Mouse (Mus musculus): ENCODE results near the gene Fgf15. TPM values are rescaled to one million over a fixed set of nuclear protein-coding genes. Genes with fewer than 3 reads are reported as not detected.

The Fgf15 gene
- polyA plus RNA-seq, 1 experiment from 2014 or later = 20.0 TPM

DNA sequence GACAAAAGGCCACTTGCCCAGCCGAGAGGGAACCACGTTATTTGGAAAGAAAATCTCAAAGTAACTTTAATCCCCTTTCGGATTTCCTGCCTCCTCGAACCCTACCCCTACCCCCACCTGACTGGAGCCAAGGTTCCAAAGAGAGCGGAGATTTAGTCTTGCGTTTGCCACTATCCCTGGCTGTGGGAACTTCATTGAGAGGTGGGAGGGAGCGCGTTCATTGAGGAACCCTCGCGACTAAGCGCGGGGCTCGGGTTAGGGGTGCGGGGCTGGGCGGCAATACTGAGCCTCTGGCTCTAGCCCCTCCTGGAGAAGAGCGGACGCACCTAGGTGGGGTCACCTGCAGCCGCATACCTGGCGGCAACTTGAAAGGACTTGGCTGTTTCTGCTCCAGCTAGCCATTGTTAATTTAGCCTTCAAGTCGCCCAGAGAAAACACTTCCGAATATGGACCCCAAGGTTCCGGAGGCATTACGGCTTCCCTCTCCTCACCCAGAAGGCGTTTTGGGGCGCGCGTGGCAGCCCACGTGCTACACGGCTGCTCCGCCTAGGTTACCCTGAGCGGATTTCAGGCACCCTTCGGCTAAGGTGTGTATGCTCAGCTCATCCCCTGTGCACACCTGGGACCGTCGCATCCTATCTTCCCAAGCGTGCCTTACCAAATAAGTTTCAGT is 45.9 kb downstream of the Fgf15 start:
- Histone ChIP-seq H3K27ac (replicated peaks) (0 out of 2 replicates have a peak overlapping the region, but pooled peaks have one; percentile 81), H3K4me1 (peaks cover 59% of the 10 kb centered on the region), H3K9ac (replicated peaks) (0 out of 2 replicates have a peak overlapping the region, but pooled peaks have one; percentile 13), H3K36me3 (no peaks in the 10 kb centered on the region), H3K4me3 (peak overlapping the region; percentile 48), H3K9me3 (no peaks in the 10 kb centered on the region), H3K4me2 (replicated peaks) (peak overlapping the region; percentile 89), H3K27me3 (peaks cover 41% of the 10 kb centered on the region)
- under 1% methylated on average over 35 of the region's 35 CpGs for WGBS
- ATAC-seq (replicated peaks) = no peak

- Histone ChIP-seq H3K27me3 (peaks cover 41% of the 10 kb centered on the region), H3K9me3 (no peaks in the 10 kb centered on the region), H3K4me1 (peaks cover 57% of the 10 kb centered on the region), H3K27ac (replicated peaks) (no peak overlapping the region), H3K4me2 (replicated peaks) (peak overlapping the region; percentile 89), H3K9ac (replicated peaks) (0 out of 2 replicates have a peak overlapping the region, but pooled peaks have one; percentile 25), H3K4me3 (peak overlapping the region; percentile 48), H3K36me3 (no peaks in the 10 kb centered on the region)
- ATAC-seq (replicated peaks) = no peak
- under 1% methylated on average over 20 of the region's 20 CpGs for WGBS
Measured at GRCm38 (mm10) chr7:144942744-144943135, 46.4 kb downstream of the Fgf15 start.

DNA sequence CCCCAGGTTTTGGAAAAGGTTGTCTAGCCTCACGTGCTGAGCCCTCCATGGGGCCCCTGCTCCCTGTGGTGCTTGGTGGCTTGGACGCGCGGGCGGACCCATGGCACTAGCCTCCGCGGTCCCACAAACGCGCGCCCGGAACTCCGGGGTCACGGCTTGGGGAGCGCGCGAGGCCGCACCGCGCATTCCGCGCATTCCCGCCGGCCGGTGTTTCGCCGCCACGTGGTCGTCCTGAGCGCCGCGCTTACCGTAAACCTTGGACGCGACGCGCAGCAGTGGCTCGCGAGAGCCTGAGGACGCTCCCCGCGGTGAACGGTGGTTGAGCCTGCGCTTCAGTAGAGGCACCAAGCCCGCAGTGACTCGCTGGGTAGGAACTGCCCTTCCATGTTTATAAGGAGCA is 46.9 kb downstream of the Fgf15 start:
- Histone ChIP-seq H3K4me1 (peaks cover 52% of the 10 kb centered on the region), H3K27me3 (peaks cover 41% of the 10 kb centered on the region), H3K4me2 (replicated peaks) (peak overlapping the region; percentile 89), H3K9me3 (no peaks in the 10 kb centered on the region), H3K4me3 (peak overlapping the region; percentile 48), H3K27ac (replicated peaks) (no peak overlapping the region), H3K9ac (replicated peaks) (0 out of 2 replicates have a peak overlapping the region, but pooled peaks have one; percentile 25), H3K36me3 (no peaks in the 10 kb centered on the region)
- under 1% methylated on average over 45 of the region's 45 CpGs for WGBS
- peak; percentile 32; the same call in 1 of the 2 replicates for ATAC-seq (replicated peaks)

Other genes starting within 250 kb of the Fgf15 start
- 7.5 and 7.8 TPM in 2 replicates for gene Ano1, start 144.6 kb upstream of the Fgf15 start, polyA plus RNA-seq (2015; fragmentation: Nextera tagmentation; extraction: Ambion mirVana)
- gene Fgf3, start 58.4 kb upstream of the Fgf15 start, polyA plus RNA-seq (2015; fragmentation: Nextera tagmentation; extraction: Ambion mirVana) = 2.5 and 2.7 TPM in 2 replicates
- not detected in 2 replicates for gene Fgf4, start 49.2 kb upstream of the Fgf15 start, polyA plus RNA-seq (2015; fragmentation: Nextera tagmentation; extraction: Ambion mirVana)
- 36.3 and 39.3 TPM in 2 replicates for gene LTO1, start 18.6 kb downstream of the Fgf15 start, polyA plus RNA-seq (2015; fragmentation: Nextera tagmentation; extraction: Ambion mirVana)
- 34.9 and 41.7 TPM in 2 replicates for gene Ccnd1, start 43.4 kb downstream of the Fgf15 start, polyA plus RNA-seq (2015; fragmentation: Nextera tagmentation; extraction: Ambion mirVana)